Mouse (Mus musculus) ES-Bruce4 (cell line): ENCODE data around the gene Smap2. TPM values are rescaled to one million over a fixed set of nuclear protein-coding genes. Genes with fewer than 3 reads are reported as not detected.
A peak's percentile ranks its signal among the peaks of the same experiment; 100 is the strongest.

Source experiments
- H3K27ac ChIP-seq: 2 replicates; pipeline ENCODE4 v1.5.1; 2012; ENCODE audit warnings: low read length, inconsistent platforms; ENCODE audit not compliant: insufficient read depth
- H3K27me3 ChIP-seq: 2 replicates; pipeline ENCODE4 v1.6.1; 2012; ENCODE audit warnings: mild to moderate bottlenecking, low read length, inconsistent platforms; ENCODE audit not compliant: control insufficient read depth, poor library complexity, insufficient read depth, severe bottlenecking
- H3K36me3 ChIP-seq: 2 replicates; pipeline ENCODE4 v1.6.1; 2012; ENCODE audit warnings: inconsistent platforms, mild to moderate bottlenecking, low read length, moderate library complexity; ENCODE audit not compliant: control insufficient read depth, poor library complexity, insufficient read depth, severe bottlenecking
- H3K4me1 ChIP-seq: one replicate; pipeline ENCODE4 v1.8.1; 2011; ENCODE audit warnings: low read length; ENCODE audit not compliant: control insufficient read depth, insufficient read depth
- H3K4me3 ChIP-seq: 2 replicates; pipeline ENCODE4 v1.5.1; 2011; ENCODE audit warnings: low read depth, mild to moderate bottlenecking, low read length
- H3K9ac ChIP-seq: 2 replicates; pipeline ENCODE4 v1.6.1; 2012; ENCODE audit warnings: low read depth, mild to moderate bottlenecking, inconsistent platforms; ENCODE audit not compliant: poor library complexity, severe bottlenecking
- H3K9me3 ChIP-seq: replicated peaks from 2 replicates; pipeline ENCODE4 v1.6.1; 2012; ENCODE audit warnings: mild to moderate bottlenecking, low read length, inconsistent platforms; ENCODE audit not compliant: control insufficient read depth, poor library complexity, insufficient read depth, severe bottlenecking
- CTCF ChIP-seq: IDR thresholded peaks from one replicate; pipeline ENCODE4 v1.8.1; 2011; ENCODE audit warnings: low read depth, low read length
- EP300 ChIP-seq: IDR thresholded peaks from 2 replicates; pipeline ENCODE4 v1.6.1; 2011; ENCODE audit warnings: low read depth, low read length; ENCODE audit not compliant: insufficient read depth
- POLR2A ChIP-seq: IDR thresholded peaks from one replicate; pipeline ENCODE4 v1.8.1; 2011; ENCODE audit warnings: low read length; ENCODE audit not compliant: insufficient read depth
- polyA plus RNA-seq: library from polyadenylated mRNA; stranded (reverse); fragments of >200 nt; gene quantifications from 2 replicates; pipeline ENCODE4 v1.2.4, GENCODE M21; 2011; ENCODE audit warnings: low read depth; ENCODE audit not compliant: missing spikeins, insufficient read depth, insufficient read length

Smap2 gene
- polyA plus RNA-seq, 1 experiment, result 23.9 TPM

- peak overlapping the region; percentile 89 for H3K9ac ChIP-seq
- no peaks in the 10 kb centered on the region for H3K36me3 ChIP-seq
- H3K4me3 ChIP-seq, result peak overlapping the region; percentile 93
- TF ChIP-seq POLR2A, result no peak
- no peak for TF ChIP-seq EP300
- TF ChIP-seq CTCF, result no peak
- H3K27ac ChIP-seq, result no peak overlapping the region
- no peaks in the 10 kb centered on the region for H3K9me3 ChIP-seq
- H3K27me3 ChIP-seq, result no peaks in the 10 kb centered on the region
- H3K4me1 ChIP-seq, result no peaks in the 10 kb centered on the region
These were observed 787 bp downstream of the Smap2 start for GRCm38 (mm10) chr4:121016021-121016898.

DNA sequence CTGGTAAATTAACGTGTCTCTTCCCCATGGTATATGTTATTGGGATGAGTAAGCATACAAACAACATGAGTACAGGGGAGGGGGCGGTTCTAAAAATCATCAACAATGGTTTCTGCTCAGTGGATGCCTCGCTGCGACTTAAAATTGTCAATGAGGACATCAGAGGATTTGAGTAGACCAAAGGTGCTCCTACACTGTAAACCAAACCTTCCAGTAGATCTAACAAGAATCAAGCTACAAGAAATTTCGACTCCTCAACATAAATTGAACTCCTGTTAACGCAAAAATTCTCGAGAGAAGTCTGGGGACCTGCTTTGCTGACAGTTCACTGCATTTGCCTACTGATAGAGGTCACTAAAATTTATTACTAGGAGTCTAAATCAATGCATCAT lies 1.8 kb downstream of the Smap2 start:
- H3K27ac ChIP-seq, result no peak overlapping the region
- H3K9me3 ChIP-seq, result no peaks in the 10 kb centered on the region
- TF ChIP-seq CTCF (no peak), EP300 (no peak), POLR2A (no peak)
- H3K4me1 ChIP-seq, result no peaks in the 10 kb centered on the region
- H3K9ac ChIP-seq, result no peak overlapping the region
- no peaks in the 10 kb centered on the region for H3K27me3 ChIP-seq
- H3K36me3 ChIP-seq, result no peaks in the 10 kb centered on the region
- H3K4me3 ChIP-seq, result no peak overlapping the region

DNA sequence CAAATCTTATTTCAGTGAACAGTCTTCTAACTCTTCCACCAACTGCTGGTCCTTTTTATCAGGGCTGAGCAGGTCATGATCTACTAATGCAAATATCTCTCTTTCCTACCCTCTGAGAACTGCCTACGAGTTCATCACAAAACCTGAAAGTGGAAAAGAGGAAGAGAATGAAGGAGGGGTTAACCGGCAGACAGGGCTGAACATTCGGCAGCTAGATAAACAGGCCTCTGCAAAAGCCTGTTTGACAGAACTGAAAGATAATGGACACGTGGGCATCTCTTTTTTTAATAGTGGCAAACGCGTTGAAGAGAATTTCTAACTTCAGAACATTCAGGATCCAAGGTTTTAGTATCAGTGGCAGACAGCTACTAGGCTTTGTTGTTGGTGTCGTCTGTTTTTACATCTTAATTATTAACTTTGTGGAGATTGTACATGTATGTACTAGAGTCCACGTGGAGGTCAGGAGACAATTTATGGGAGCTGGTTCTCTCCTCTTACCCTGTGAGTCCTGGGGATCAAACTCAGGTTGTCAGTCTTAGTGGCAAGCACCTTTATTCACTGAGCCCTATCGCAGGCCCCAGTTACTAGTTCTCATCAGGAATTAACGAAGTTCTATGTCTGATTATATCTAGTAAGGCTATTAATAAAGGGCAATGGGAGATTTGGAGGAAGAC lies 2.3 kb downstream of the Smap2 start:
- Histone ChIP-seq H3K36me3 (no peaks in the 10 kb centered on the region), H3K27me3 (no peaks in the 10 kb centered on the region), H3K27ac (no peak overlapping the region), H3K4me3 (no peak overlapping the region), H3K4me1 (no peaks in the 10 kb centered on the region), H3K9me3 (no peaks in the 10 kb centered on the region), H3K9ac (no peak overlapping the region)
- TF ChIP-seq CTCF (no peak), POLR2A (no peak), EP300 (no peak)

DNA sequence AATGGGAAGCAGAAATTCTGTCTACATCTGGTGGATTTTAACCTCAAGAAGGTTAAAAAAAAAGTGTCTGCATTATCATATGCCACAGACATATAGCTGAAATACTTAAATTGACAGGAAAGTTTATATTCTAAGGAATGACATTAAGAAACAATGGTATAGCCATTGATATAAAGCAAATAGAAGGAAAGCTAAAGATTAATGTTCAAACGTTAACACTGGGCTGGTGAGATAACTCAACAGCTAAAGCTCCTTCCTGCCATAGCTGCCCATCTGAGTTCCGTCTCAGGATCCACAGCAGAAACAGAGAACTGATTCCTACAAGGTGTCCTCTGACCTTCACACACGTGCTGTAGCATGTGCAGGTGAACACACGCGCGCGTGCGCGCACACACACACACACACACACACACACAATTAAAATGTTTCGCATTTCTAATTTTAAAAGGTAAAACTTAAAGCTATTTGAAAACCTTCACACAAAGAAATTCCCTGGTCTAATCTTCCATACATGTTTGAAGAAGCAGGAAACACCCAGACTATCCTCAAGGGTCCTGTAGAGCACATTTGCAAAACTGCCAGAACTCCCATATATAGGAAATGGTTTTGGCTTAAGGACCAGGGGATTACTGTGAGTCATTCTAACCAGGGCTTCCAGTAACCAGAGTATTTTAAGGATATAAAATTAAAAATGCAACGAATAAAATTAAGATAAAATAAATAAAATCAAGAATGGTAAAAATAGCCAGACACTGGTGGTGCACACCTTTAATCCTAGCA lies 6.1 kb downstream of the Smap2 start:
- TF ChIP-seq EP300 (no peak), CTCF (no peak), POLR2A (no peak)
- H3K9ac ChIP-seq, result no peak overlapping the region
- no peaks in the 10 kb centered on the region for H3K9me3 ChIP-seq
- no peaks in the 10 kb centered on the region for H3K4me1 ChIP-seq
- H3K4me3 ChIP-seq, result no peak overlapping the region
- H3K27me3 ChIP-seq, result no peaks in the 10 kb centered on the region
- H3K36me3 ChIP-seq, result no peaks in the 10 kb centered on the region
- no peak overlapping the region for H3K27ac ChIP-seq

DNA sequence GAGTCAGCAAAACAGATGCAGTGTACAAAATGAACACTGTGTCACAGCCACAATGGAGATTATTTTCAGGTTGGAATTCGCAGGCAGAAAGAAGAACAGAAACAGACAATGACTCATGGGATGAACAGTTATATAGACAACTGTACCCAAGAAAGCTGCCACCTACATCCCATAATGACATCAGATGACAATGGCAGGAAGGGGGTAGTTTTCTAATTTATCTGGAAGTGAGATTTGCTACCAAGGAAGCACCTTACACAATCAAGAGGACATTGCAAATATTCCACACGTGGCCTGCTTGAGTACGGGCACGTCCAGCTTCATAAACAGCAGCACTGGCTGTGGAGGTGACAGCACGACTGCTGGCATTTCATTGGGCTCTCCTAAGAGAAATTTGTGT lies 7.9 kb downstream of the Smap2 start:
- no peak for TF ChIP-seq POLR2A
- TF ChIP-seq EP300, result no peak
- TF ChIP-seq CTCF, result no peak
- H3K27ac ChIP-seq, result no peak overlapping the region
- H3K4me1 ChIP-seq, result no peaks in the 10 kb centered on the region
- no peaks in the 10 kb centered on the region for H3K36me3 ChIP-seq
- no peaks in the 10 kb centered on the region for H3K27me3 ChIP-seq
- H3K9ac ChIP-seq, result no peak overlapping the region
- H3K4me3 ChIP-seq, result no peak overlapping the region
- H3K9me3 ChIP-seq, result no peaks in the 10 kb centered on the region
